Mouse (Mus musculus) hindbrain, embryonic 11.5 days (tissue): ENCODE data around the gene Kif19a. TPM values are rescaled to one million over a fixed set of nuclear protein-coding genes. Genes with fewer than 3 reads are reported as not detected.

ENCODE experiments used
- ATAC-seq: fragments of 200-750 bp; cut with Nextera tagmentation; 2 replicates; pipeline ENCODE4 v1.8.0; 2017; ENCODE audit warnings: mild to moderate bottlenecking, moderate TSS enrichment, moderate library complexity; ENCODE audit not compliant: low FRiP score
- DNase-seq: peaks from one replicate; pipeline ENCODE4 v3.0.0-alpha.2; 2015; ENCODE audit warnings: low spot score
- H3K27ac ChIP-seq: fragments of 300-500 bp; sonication (generic); 2 replicates; pipeline ENCODE4 v1.5.1; 2014; ENCODE audit warnings: mild to moderate bottlenecking, low read depth, low read length
- H3K27me3 ChIP-seq: fragments of 300-500 bp; sonication (generic); 2 replicates; pipeline ENCODE4 v1.6.1; 2014; ENCODE audit warnings: mild to moderate bottlenecking, low read length, moderate library complexity, mixed read lengths; ENCODE audit not compliant: control insufficient read depth, insufficient read depth
- H3K36me3 ChIP-seq: fragments of 300-500 bp; sonication (generic); 2 replicates; pipeline ENCODE4 v1.6.1; 2014; ENCODE audit warnings: mild to moderate bottlenecking, low read length, moderate library complexity, mixed read lengths; ENCODE audit not compliant: control insufficient read depth, insufficient read depth
- H3K4me1 ChIP-seq: fragments of 300-500 bp; sonication (generic); replicated peaks from 2 replicates; pipeline ENCODE4 v1.6.1; 2014; ENCODE audit warnings: low read length, mixed read lengths; ENCODE audit not compliant: control insufficient read depth, insufficient read depth
- H3K4me2 ChIP-seq: fragments of 300-500 bp; sonication (generic); replicated peaks from 2 replicates; pipeline ENCODE4 v1.6.1; 2014; ENCODE audit warnings: mild to moderate bottlenecking, low read depth, low read length
- H3K4me3 ChIP-seq: fragments of 300-500 bp; sonication (generic); 2 replicates; pipeline ENCODE4 v1.5.1; 2014; ENCODE audit warnings: low read depth, low read length
- H3K9ac ChIP-seq: fragments of 300-500 bp; sonication (generic); 2 replicates; pipeline ENCODE4 v1.6.1; 2014; ENCODE audit warnings: low read depth, low read length
- H3K9me3 ChIP-seq: fragments of 300-500 bp; sonication (generic); 2 replicates; pipeline ENCODE4 v1.6.1; 2016; ENCODE audit warnings: low read length; ENCODE audit not compliant: control insufficient read depth
- WGBS: fragments of 180-500 bp; shearing (Covaris S2); extraction: QIAGEN DNeasy Blood & Tissue Kit; methylation state at CpG from one replicate; pipeline ENCODE4 v1.1.7; 2014; 5-methylcytosine and 5-hydroxymethylcytosine counted together
- polyA plus RNA-seq: library from polyadenylated mRNA; unstranded; fragments of >200 nt; fragmentation: Nextera tagmentation; extraction: Ambion mirVana; gene quantifications from 2 replicates; pipeline ENCODE4 v1.2.1, GENCODE M21; 2014

Gene Kif19a
- polyA plus RNA-seq, 1 experiment from 2014 or later: 1.9 TPM

GRCm38 (mm10) chr11:114833166-114833565 is 68.0 kb downstream of the Kif19a start:
- 67% methylated on average over 5 of the region's 5 CpGs for WGBS
- Histone ChIP-seq H3K27me3 (no peaks in the 10 kb centered on the region), H3K4me2 (no peak overlapping the region), H3K36me3 (no peaks in the 10 kb centered on the region), H3K27ac (no peak overlapping the region), H3K9ac (no peak overlapping the region), H3K4me1 (peaks cover 7% of the 10 kb centered on the region), H3K4me3 (no peak overlapping the region), H3K9me3 (no peaks in the 10 kb centered on the region)
- DNase-seq: no peak
- no peak for ATAC-seq

Other genes with a start within 250 kb of the Kif19a start
- 833 and 865 TPM in 2 replicates for gene Rpl38, start 96.9 kb upstream of the Kif19a start, polyA plus RNA-seq
- 15.3 and 16.0 TPM in 2 replicates for gene Ttyh2, start 90.0 kb upstream of the Kif19a start, polyA plus RNA-seq
- gene Dnaic2, start 38.0 kb upstream of the Kif19a start, polyA plus RNA-seq: 4.6 and 4.8 TPM in 2 replicates
- gene Btbd17, start 30.6 kb downstream of the Kif19a start, polyA plus RNA-seq: 39.2 and 46.2 TPM in 2 replicates
- gene Gpr142, start 33.5 kb downstream of the Kif19a start, polyA plus RNA-seq: 0.20 and 0.45 TPM in 2 replicates
- gene Gprc5c, start 85.8 kb downstream of the Kif19a start, polyA plus RNA-seq: 17.7 and 18.3 TPM in 2 replicates
- 0.92 and 1.0 TPM in 2 replicates for gene Cd300a, start 124.7 kb downstream of the Kif19a start, polyA plus RNA-seq
- gene Cd300lb, start 169.0 kb downstream of the Kif19a start, polyA plus RNA-seq: 0.06 and 0.22 TPM in 2 replicates
- gene Cd300c, start 203.8 kb downstream of the Kif19a start, polyA plus RNA-seq: not detected in 2 replicates
- gene Cd300ld, start 224.5 kb downstream of the Kif19a start, polyA plus RNA-seq: 0.13 and 0.25 TPM in 2 replicates
- gene Cd300c2, start 236.5 kb downstream of the Kif19a start, polyA plus RNA-seq: 1.1 and 1.2 TPM in 2 replicates